Mouse (Mus musculus) cerebellum, adult 2 months (tissue): ENCODE results near the gene Atp2a3. TPM values are rescaled to one million over a fixed set of nuclear protein-coding genes. Genes with fewer than 3 reads are reported as not detected.

ENCODE experiments used
- DNase-seq, 2 experiments: peaks; one replicate each; pipeline ENCODE4 v3.0.0; 2021
- H3K27ac ChIP-seq: fragments of 200-500 bp; 2 replicates; pipeline ENCODE4 v1.5.1; 2012; ENCODE audit warnings: low read length, control low read depth, inconsistent platforms; ENCODE audit not compliant: insufficient read depth
- H3K27me3 ChIP-seq: fragments of 200-500 bp; 2 replicates; pipeline ENCODE4 v1.6.1; 2012; ENCODE audit warnings: inconsistent platforms, mild to moderate bottlenecking, low read length, moderate library complexity; ENCODE audit not compliant: control insufficient read depth, insufficient read depth
- H3K4me1 ChIP-seq: fragments of 200-500 bp; 2 replicates; pipeline ENCODE4 v1.6.1; 2011; ENCODE audit warnings: low read length; ENCODE audit not compliant: control insufficient read depth, insufficient read depth
- H3K4me3 ChIP-seq: fragments of 200-500 bp; replicated peaks from 2 replicates; pipeline ENCODE3; 2011; ENCODE audit warnings: mild to moderate bottlenecking, low read depth, low read length, control low read depth; ENCODE audit not compliant: insufficient read depth
- CTCF ChIP-seq: fragments of 200-500 bp; IDR thresholded peaks from 2 replicates; pipeline ENCODE4 v1.5.1; 2011; ENCODE audit warnings: low read depth, mild to moderate bottlenecking, control low read depth, low read length, moderate library complexity, borderline replicate concordance; ENCODE audit not compliant: insufficient read depth
- POLR2A ChIP-seq: fragments of 200-500 bp; IDR thresholded peaks from 2 replicates; pipeline ENCODE4 v1.6.1; 2011; ENCODE audit warnings: low read length, control low read depth, borderline replicate concordance; ENCODE audit not compliant: insufficient read depth
- WGBS: fragments of 180-500 bp; shearing (Covaris S2); methylation state at CpG from one replicate; pipeline ENCODE4 v1.1.7; 2018; 5-methylcytosine and 5-hydroxymethylcytosine counted together
- polyA plus RNA-seq: library from polyadenylated mRNA; depleted of rRNA; stranded (reverse); fragments of >200 nt; gene quantifications from 2 replicates; pipeline ENCODE4 v1.2.3, GENCODE M21; 2012

Atp2a3 gene
- polyA plus RNA-seq, 1 experiment, result 104 TPM

DNA sequence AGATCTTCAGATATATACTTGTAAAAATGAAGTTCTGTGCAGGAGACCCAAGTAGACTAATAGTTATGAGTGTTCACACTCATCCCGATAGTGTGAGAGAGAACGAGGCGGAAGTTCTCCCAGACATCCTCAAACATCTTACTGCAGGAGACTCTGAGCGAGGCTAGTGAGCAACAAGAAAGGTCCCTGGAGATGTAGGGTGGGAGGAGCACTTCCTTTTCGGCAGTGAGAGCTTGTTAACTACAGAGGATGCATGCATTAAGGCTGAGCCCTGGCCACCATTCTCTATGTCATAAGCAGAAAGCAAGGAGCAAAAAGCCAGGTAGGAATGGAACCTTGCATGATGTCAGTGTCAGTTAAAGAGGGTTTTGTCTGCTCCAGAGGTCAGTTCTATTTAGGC lies 26.3 kb downstream of the Atp2a3 start:
- H3K27me3 ChIP-seq, result no peaks in the 10 kb centered on the region
- no peaks in the 10 kb centered on the region for H3K4me1 ChIP-seq
- no peak for TF ChIP-seq CTCF
- TF ChIP-seq POLR2A, result no peak
- DNase-seq, result no peak
- H3K27ac ChIP-seq, result no peak overlapping the region
- WGBS, result 71% methylated on average over 5 of the region's 5 CpGs
- H3K4me3 ChIP-seq, result no peak overlapping the region

- WGBS, result 86% methylated on average over 5 of the region's 5 CpGs
- no peak for DNase-seq
- Histone ChIP-seq H3K27ac (no peak overlapping the region), H3K4me1 (no peaks in the 10 kb centered on the region), H3K27me3 (no peaks in the 10 kb centered on the region), H3K4me3 (no peak overlapping the region)
- TF ChIP-seq CTCF (no peak), POLR2A (no peak)
Measured at GRCm38 (mm10) chr11:72987807-72988206, 26.8 kb downstream of the Atp2a3 start.

GRCm38 (mm10) chr11:72989044-72989443 lies 28.1 kb downstream of the Atp2a3 start:
- TF ChIP-seq POLR2A, result no peak
- TF ChIP-seq CTCF, result no peak
- no peak for DNase-seq
- no peaks in the 10 kb centered on the region for H3K27me3 ChIP-seq
- 87% methylated on average over 6 of the region's 6 CpGs for WGBS
- no peak overlapping the region for H3K27ac ChIP-seq
- H3K4me3 ChIP-seq, result no peak overlapping the region
- H3K4me1 ChIP-seq, result no peaks in the 10 kb centered on the region

GRCm38 (mm10) chr11:72990688-72991087 lies 29.7 kb downstream of the Atp2a3 start:
- 79% methylated on average over 9 of the region's 9 CpGs for WGBS

GRCm38 (mm10) chr11:72991961-72992360 lies 31.0 kb downstream of the Atp2a3 start:
- Histone ChIP-seq H3K4me1 (no peaks in the 10 kb centered on the region), H3K4me3 (no peak overlapping the region), H3K27me3 (no peaks in the 10 kb centered on the region), H3K27ac (no peak overlapping the region)
- no peak for DNase-seq
- TF ChIP-seq CTCF (no peak), POLR2A (no peak)
- WGBS, result 71% methylated on average over 9 of the region's 9 CpGs

More at GRCm38 (mm10) chr11:72990688-72991087, 29.7 kb downstream of the Atp2a3 start:
- no peak overlapping the region for H3K27ac ChIP-seq
- no peaks in the 10 kb centered on the region for H3K4me1 ChIP-seq
- H3K4me3 ChIP-seq, result no peak overlapping the region
- no peaks in the 10 kb centered on the region for H3K27me3 ChIP-seq
- TF ChIP-seq CTCF, result no peak
- DNase-seq, result no peak

- Histone ChIP-seq H3K27me3 (no peaks in the 10 kb centered on the region), H3K4me3 (no peak overlapping the region), H3K4me1 (no peaks in the 10 kb centered on the region), H3K27ac (no peak overlapping the region)
- WGBS, result 32% methylated on average over 6 of the region's 6 CpGs
- TF ChIP-seq CTCF (no peak), POLR2A (no peak)
- no peak for DNase-seq
Measured at GRCm38 (mm10) chr11:72996346-72996745, 35.4 kb downstream of the Atp2a3 start.

GRCm38 (mm10) chr11:72996781-72997180 lies 35.8 kb downstream of the Atp2a3 start:
- Histone ChIP-seq H3K4me3 (no peak overlapping the region), H3K27ac (no peak overlapping the region), H3K4me1 (no peaks in the 10 kb centered on the region), H3K27me3 (no peaks in the 10 kb centered on the region)
- TF ChIP-seq POLR2A (no peak), CTCF (no peak)
- no peak for DNase-seq
- WGBS, result 90% methylated on average over 2 of the region's 2 CpGs

DNA sequence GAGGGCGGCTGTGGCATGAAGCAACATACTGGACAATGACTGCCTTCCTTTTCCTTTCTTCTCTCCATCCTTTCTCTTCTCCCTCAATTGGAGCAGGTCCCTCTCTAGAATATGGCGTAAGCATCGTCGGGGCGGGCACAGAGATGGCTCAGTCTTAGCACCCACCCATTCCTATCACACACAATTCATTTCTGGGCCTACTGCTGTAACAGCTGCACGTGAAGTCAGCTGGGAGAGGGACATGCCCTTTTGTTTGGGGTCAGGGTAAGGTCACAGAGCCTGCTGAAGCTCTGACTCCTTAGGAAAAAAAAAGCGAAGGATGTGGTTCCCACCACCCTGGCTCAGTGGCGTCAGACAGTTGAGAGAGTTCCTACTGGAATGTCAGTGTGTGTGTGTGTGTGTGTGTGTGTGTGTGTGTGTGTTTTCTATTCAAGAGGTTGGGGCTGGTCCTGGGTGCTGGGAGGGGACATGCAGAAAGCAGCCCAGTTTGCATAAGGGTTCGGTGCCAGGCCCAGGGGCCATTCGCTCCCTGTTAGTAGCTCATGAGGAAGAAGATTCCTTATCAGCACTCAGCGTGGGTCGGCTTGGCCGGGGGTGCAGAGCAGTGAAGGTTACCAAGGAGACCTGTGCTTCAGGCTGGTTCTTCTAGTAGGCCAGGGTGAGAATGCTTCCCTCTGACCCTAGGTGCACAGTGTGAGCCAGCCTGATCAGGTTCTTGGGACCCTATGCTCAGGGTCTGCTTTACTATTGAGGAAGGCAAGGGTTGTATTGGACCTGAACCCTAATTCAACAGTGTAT lies 36.8 kb downstream of the Atp2a3 start:
- no peak for TF ChIP-seq POLR2A
- no peak for TF ChIP-seq CTCF
- no peaks in the 10 kb centered on the region for H3K4me1 ChIP-seq
- WGBS, result 84% methylated on average over 13 of the region's 13 CpGs

More for the DNA sequence above, 36.8 kb downstream of the Atp2a3 start:
- H3K27ac ChIP-seq, result no peak overlapping the region
- no peaks in the 10 kb centered on the region for H3K27me3 ChIP-seq
- no peak overlapping the region for H3K4me3 ChIP-seq
- DNase-seq, result no peak
